Mouse (Mus musculus) heart, postnatal 36 days (tissue): Measurements from ENCODE around the gene Csrnp3. TPM values are rescaled to one million over a fixed set of nuclear protein-coding genes. Genes with fewer than 3 reads are reported as not detected.

Experiments used
- DNase-seq, 2 experiments: peaks; one replicate each; pipeline ENCODE4 v3.0.0; 2021 to 2022
- intact Hi-C: fragments of 180-260 bp; cut with DNase I; formaldehyde crosslinking; loops from one replicate; pipeline ENCODE4 v1.15.1; 2025
- total RNA-seq, 2 experiments: library from RNA; stranded (reverse); gene quantifications; 2 replicates each; pipeline ENCODE4 v1.2.3; 2021

Csrnp3 gene
- total RNA-seq, 2 experiments from 2014 or later: 0.05 to 0.33 TPM

GRCm38 (mm10) chr2:65934099-65934498 is 88.5 kb downstream of the Csrnp3 start:
- no peak for DNase-seq
- intact Hi-C loops: no loop called here

GRCm38 (mm10) chr2:65938900-65939299 is 93.3 kb downstream of the Csrnp3 start:
- no peak for DNase-seq
- intact Hi-C loops: no loop called here

- peak in 1 of 2 experiments; percentile 4 for DNase-seq
- intact Hi-C loops: no loop called here
Observed at GRCm38 (mm10) chr2:65940351-65940750, 94.8 kb downstream of the Csrnp3 start.

- no peak for DNase-seq
- intact Hi-C loops: no loop called here
Observed at GRCm38 (mm10) chr2:65942346-65942745, 96.8 kb downstream of the Csrnp3 start.

- DNase-seq: no peak
- intact Hi-C loops: no loop called here
Observed at GRCm38 (mm10) chr2:65948808-65949207, 103.2 kb downstream of the Csrnp3 start.

- no peak for DNase-seq
- intact Hi-C loops: no loop called here
Observed at GRCm38 (mm10) chr2:65953726-65954340, 108.3 kb downstream of the Csrnp3 start.

- intact Hi-C loops: no loop called here
- no peak for DNase-seq
Observed at GRCm38 (mm10) chr2:65955804-65956203, 110.2 kb downstream of the Csrnp3 start.

- intact Hi-C loops: no loop called here
- DNase-seq: no peak
Observed at GRCm38 (mm10) chr2:65956727-65957126, 111.2 kb downstream of the Csrnp3 start.

- no peak for DNase-seq
- intact Hi-C loops: no loop called here
Observed at GRCm38 (mm10) chr2:65963420-65963819, 117.9 kb downstream of the Csrnp3 start.

- DNase-seq: no peak
- intact Hi-C loops: no loop called here
Observed at GRCm38 (mm10) chr2:65968810-65969209, 123.2 kb downstream of the Csrnp3 start.

GRCm38 (mm10) chr2:65973907-65974306 is 128.3 kb downstream of the Csrnp3 start:
- no peak for DNase-seq
- intact Hi-C loops: no loop called here

- intact Hi-C loops: no loop called here
- DNase-seq: no peak
Observed at GRCm38 (mm10) chr2:65975383-65975782, 129.8 kb downstream of the Csrnp3 start.

- intact Hi-C loops: no loop called here
- peak in 1 of 2 experiments; percentile 11 for DNase-seq
Observed at GRCm38 (mm10) chr2:65979338-65980053, 133.9 kb downstream of the Csrnp3 start.

GRCm38 (mm10) chr2:65981470-65981869 is 135.9 kb downstream of the Csrnp3 start:
- DNase-seq: no peak
- intact Hi-C loops: no loop called here

GRCm38 (mm10) chr2:65981965-65982364 is 136.4 kb downstream of the Csrnp3 start:
- DNase-seq: no peak
- intact Hi-C loops: no loop called here

- no peak for DNase-seq
- intact Hi-C loops: no loop called here
Observed at GRCm38 (mm10) chr2:65985706-65986105, 140.1 kb downstream of the Csrnp3 start.

GRCm38 (mm10) chr2:65987069-65987468 is 141.5 kb downstream of the Csrnp3 start:
- intact Hi-C loops: no loop called here
- no peak for DNase-seq

- intact Hi-C loops: no loop called here
- DNase-seq: no peak
Observed at GRCm38 (mm10) chr2:65987588-65987987, 142.0 kb downstream of the Csrnp3 start.

- no peak for DNase-seq
- intact Hi-C loops: no loop called here
Observed at GRCm38 (mm10) chr2:65988788-65989187, 143.2 kb downstream of the Csrnp3 start.

GRCm38 (mm10) chr2:65990108-65990507 is 144.5 kb downstream of the Csrnp3 start:
- intact Hi-C loops: no loop called here
- DNase-seq: no peak

GRCm38 (mm10) chr2:65990754-65991153 is 145.2 kb downstream of the Csrnp3 start:
- no peak for DNase-seq
- intact Hi-C loops: no loop called here

- intact Hi-C loops: no loop called here
- DNase-seq: no peak
Observed at GRCm38 (mm10) chr2:65993371-65993770, 147.8 kb downstream of the Csrnp3 start.
